Mouse (Mus musculus) heart, embryonic 10.5 days (tissue): ENCODE data around the gene Rasl12. TPM values are rescaled to one million over a fixed set of nuclear protein-coding genes. Genes with fewer than 3 reads are reported as not detected.

Experiments used
- DNase-seq: peaks from one replicate; pipeline ENCODE4 v3.0.0-alpha.2; 2017; ENCODE audit warnings: low spot score
- H3K27ac ChIP-seq: fragments of 300-500 bp; sonication (generic); 2 replicates; pipeline ENCODE4 v1.5.1; 2016; ENCODE audit warnings: mild to moderate bottlenecking
- H3K27me3 ChIP-seq: fragments of 300-500 bp; sonication (generic); 2 replicates; pipeline ENCODE4 v1.6.1; 2016; ENCODE audit warnings: mild to moderate bottlenecking; ENCODE audit not compliant: poor library complexity, insufficient read depth, severe bottlenecking
- H3K36me3 ChIP-seq: fragments of 300-500 bp; sonication (generic); 2 replicates; pipeline ENCODE4 v1.6.1; 2016; ENCODE audit warnings: mild to moderate bottlenecking, moderate library complexity
- H3K4me1 ChIP-seq: fragments of 300-500 bp; sonication (generic); 2 replicates; pipeline ENCODE4 v1.6.1; 2016; ENCODE audit warnings: mild to moderate bottlenecking
- H3K4me3 ChIP-seq: fragments of 300-500 bp; sonication (generic); 2 replicates; pipeline ENCODE4 v1.5.1; 2016; ENCODE audit warnings: mild to moderate bottlenecking, moderate library complexity
- H3K9me3 ChIP-seq: fragments of 300-500 bp; sonication (generic); 2 replicates; pipeline ENCODE4 v1.6.1; 2016; ENCODE audit warnings: mild to moderate bottlenecking, moderate library complexity
- WGBS: fragments of 180-500 bp; shearing (Covaris S2); methylation state at CpG from one replicate; pipeline ENCODE4 v1.1.7; 2016; 5-methylcytosine and 5-hydroxymethylcytosine counted together
- polyA plus RNA-seq: library from polyadenylated mRNA; unstranded; fragments of >200 nt; fragmentation: Nextera tagmentation; extraction: Ambion mirVana; gene quantifications from 2 replicates; pipeline ENCODE4 v1.2.1, GENCODE M21; 2016

Gene Rasl12
- polyA plus RNA-seq: 1.9 and 3.9 TPM in 2 replicates

DNA sequence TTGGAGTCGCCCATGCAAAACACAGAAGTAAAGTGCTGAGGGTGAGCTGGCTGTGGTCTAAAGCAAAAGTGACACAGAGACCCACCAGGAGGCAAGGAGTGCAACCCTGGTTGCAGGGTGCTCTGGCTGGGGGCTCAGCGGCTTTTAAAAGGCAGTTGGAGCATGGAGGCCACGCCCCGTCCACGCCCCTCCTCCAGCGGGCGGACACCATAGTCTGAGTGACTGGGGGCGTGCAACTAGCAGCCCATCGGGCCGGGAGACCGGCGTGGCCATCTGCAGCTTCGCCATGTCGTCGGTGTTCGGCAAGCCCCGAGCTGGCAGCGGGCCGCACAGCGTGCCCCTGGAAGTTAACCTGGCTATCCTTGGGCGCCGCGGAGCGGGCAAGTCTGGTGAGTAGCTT is at the start of gene Rasl12:
Gene Rasl12, plus strand, starts transcription at position 228 of the 400 bp plus-strand sequence.
- Histone ChIP-seq H3K27ac (peak within 1 kb of the TSS; percentile 81), H3K4me1 (peaks cover 25% of the 10 kb centered on the region), H3K27me3 (peaks cover 7% of the 10 kb centered on the region), H3K9me3 (no peaks in the 10 kb centered on the region), H3K36me3 (no peaks in the 10 kb centered on the region), H3K4me3 (peak within 1 kb of the TSS; percentile 66)
- peak; percentile 88 for DNase-seq
- WGBS: 2% methylated on average over 24 of the region's 24 CpGs

DNA sequence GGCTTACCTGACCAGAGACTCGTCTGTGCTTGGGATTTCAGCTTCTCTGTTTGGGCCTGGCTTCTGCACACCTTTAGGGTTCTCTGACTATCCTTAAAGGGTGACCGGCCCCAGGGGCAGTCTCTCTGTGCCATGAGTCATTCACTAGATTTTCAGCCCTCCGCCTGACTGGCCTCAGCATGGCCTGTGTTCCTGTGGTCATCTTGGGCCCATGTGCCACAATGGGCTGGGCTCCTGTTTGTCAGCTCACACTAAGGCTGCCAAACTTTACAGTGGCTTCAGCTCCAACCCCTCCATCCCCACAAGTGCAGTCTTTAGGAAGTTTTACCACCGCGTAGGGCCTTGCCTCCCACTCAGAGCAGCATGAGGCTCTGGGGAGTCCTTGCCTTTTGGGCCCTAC is 45.1 kb upstream of the Rasl12 start:
- Histone ChIP-seq H3K9me3 (no peaks in the 10 kb centered on the region), H3K4me3 (no peak overlapping the region), H3K27me3 (no peaks in the 10 kb centered on the region), H3K36me3 (peaks cover 37% of the 10 kb centered on the region), H3K27ac (no peak overlapping the region), H3K4me1 (peaks cover 5% of the 10 kb centered on the region; the same call in 1 of the 2 replicates)
- 82% methylated on average over 5 of the region's 5 CpGs for WGBS
- DNase-seq: peak; percentile 58

DNA sequence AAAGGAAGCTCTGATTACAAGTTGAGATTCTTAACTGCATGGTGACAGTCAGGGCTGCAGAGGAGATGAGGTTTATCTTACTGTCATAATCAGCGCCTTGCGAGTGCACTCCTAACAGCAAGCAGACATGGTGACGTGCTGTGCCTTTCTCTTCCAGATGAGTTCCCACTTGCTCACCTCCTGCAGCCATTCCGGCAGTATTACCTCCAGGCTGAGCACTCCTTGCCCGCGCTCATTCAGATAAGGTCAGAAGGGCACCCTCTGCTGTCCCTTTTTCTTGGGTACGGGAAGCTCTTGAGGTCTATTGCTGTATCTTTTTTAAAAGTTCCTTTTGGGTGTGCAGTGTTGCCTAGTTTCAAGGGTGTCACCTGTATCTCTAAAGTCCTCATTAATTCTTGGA is 41.7 kb upstream of the Rasl12 start:
- WGBS: 78% methylated on average over 7 of the region's 7 CpGs
- Histone ChIP-seq H3K4me3 (no peak overlapping the region), H3K36me3 (peaks cover 69% of the 10 kb centered on the region), H3K27me3 (no peaks in the 10 kb centered on the region), H3K4me1 (peaks cover 6% of the 10 kb centered on the region; the same call in 1 of the 2 replicates), H3K27ac (no peak overlapping the region), H3K9me3 (no peaks in the 10 kb centered on the region)
- peak; percentile 52 for DNase-seq

DNA sequence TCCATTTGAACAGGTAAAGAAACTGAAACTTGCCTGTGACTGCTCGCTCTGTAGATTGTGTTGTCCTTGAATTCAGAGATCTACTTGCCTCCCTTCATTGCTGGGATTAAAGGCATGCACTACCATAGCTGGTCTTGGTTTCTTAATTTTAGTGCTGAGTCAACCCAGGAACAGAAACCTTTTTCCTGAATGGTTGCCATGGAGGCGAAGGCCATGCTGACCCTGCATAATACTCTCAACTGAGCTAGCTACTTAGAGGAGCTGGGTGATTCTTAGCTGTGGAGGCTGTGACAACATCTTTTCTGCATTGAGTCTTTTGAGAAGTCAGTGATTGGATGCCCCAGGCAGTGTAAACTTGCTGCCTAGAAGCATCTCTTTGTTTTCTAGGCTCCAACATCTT is 41.3 kb upstream of the Rasl12 start:
- WGBS: 93% methylated on average over 2 of the region's 2 CpGs
- peak; percentile 16 for DNase-seq
- Histone ChIP-seq H3K27ac (no peak overlapping the region), H3K4me1 (peaks cover 6% of the 10 kb centered on the region; the same call in 1 of the 2 replicates), H3K9me3 (no peaks in the 10 kb centered on the region), H3K36me3 (peaks cover 69% of the 10 kb centered on the region), H3K27me3 (no peaks in the 10 kb centered on the region), H3K4me3 (no peak overlapping the region)

DNA sequence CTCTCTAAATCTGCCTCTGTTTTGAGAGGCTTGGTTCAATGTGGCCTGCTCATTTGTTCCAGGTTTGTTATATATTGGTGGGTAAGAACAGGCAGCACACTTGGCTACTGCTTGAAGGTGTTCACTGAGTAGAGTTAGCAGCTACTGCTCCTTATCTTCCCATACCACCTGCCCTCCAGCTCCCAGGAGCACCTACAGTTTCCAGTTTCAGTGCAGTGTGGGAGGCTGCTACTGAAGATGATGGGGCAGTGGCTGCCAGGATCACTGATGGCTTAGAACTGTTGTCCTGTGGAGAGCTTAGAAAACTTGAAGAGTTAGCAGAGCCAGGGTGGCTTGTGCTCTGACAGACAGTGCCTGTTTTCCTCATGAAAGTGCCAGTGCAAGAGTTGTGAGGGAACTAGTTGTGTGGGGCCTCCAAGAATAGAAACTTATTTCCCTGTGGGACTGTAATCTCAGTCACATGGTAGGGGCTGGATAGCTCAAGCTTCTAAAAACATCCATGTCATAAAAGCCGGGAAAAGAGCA is 39.3 kb upstream of the Rasl12 start:
- DNase-seq: peak; percentile 67
- Histone ChIP-seq H3K27ac (no peak overlapping the region), H3K4me3 (no peak overlapping the region), H3K36me3 (peaks cover 75% of the 10 kb centered on the region), H3K4me1 (peaks cover 18% of the 10 kb centered on the region), H3K27me3 (no peaks in the 10 kb centered on the region), H3K9me3 (no peaks in the 10 kb centered on the region)
- WGBS: 76% methylated on average over 1 of the region's 1 CpGs

DNA sequence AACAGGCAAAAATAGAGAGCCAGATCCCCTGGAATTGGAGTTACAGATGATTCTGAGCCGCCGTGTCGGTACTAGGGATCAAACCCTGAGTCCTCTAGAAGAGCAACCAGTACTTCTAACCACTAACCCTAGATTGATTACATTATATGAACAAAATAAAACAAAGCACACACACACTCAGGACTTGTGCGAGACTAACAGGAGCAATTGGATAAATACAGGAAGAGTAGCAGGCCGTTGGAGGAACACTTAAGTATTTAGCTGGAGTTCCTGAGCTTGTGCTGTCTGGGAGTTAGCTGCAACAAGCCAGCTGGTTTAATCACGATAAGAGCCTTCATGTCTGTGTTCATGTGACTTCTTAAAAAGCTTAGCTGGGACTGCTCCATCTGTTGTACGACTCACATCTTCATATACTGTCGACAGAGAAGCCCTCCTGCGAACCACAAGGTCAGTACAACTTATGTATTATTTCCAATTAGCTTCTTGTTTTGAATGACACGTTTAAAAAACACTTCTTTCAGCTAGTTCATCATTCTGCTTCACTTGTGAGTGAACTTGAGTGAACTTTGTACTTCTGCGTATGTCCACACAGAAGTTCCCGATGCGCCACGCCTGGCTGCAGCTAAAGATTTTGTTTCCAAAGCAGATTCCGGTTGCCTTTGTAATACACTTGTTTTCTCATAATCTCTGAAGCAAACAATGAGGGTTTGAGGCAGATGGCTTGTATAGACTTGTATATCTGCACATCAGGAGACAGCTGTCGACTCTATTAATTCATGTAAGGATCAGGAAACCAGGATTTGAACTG is 37.5 kb upstream of the Rasl12 start, which contains the start of gene Ubap1l:
Gene Ubap1l, plus strand, starts transcription at position 401 of the 808 bp plus-strand sequence.
- Histone ChIP-seq H3K4me1 (peaks cover 23% of the 10 kb centered on the region), H3K4me3 (no peak within 1 kb of the TSS), H3K27me3 (no peaks in the 10 kb centered on the region), H3K27ac (no peak within 1 kb of the TSS), H3K9me3 (no peaks in the 10 kb centered on the region), H3K36me3 (peaks cover 68% of the 10 kb centered on the region)
- whole genome bisulfite sequencing: 88% methylated on average over 16 of the region's 16 CpGs
- DNase-seq: peak; percentile 53

DNA sequence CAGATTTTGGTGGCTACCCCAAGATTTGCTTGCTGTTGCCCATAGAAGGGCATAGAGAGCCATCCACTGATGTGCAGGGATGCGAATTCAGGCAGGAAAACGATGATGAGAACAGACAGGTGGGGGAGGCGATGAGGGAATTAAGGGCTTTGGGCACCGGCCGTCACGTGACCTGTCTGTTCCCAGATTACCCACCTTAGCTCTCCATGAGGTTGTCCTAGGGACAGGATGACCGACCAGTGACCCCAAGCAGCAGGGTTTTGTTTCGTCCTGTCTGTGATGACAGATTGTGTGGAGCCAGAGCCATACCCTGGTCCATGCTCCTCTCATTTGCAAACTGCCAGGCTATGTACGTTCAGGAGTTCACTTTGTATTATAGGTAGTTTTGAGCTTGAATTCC is 34.6 kb upstream of the Rasl12 start:
- Histone ChIP-seq H3K27ac (no peak overlapping the region), H3K9me3 (no peaks in the 10 kb centered on the region), H3K36me3 (peaks cover 47% of the 10 kb centered on the region), H3K4me3 (no peak overlapping the region), H3K27me3 (no peaks in the 10 kb centered on the region), H3K4me1 (peaks cover 22% of the 10 kb centered on the region)
- 47% methylated on average over 9 of the region's 9 CpGs for WGBS
- peak; percentile 76 for DNase-seq

DNA sequence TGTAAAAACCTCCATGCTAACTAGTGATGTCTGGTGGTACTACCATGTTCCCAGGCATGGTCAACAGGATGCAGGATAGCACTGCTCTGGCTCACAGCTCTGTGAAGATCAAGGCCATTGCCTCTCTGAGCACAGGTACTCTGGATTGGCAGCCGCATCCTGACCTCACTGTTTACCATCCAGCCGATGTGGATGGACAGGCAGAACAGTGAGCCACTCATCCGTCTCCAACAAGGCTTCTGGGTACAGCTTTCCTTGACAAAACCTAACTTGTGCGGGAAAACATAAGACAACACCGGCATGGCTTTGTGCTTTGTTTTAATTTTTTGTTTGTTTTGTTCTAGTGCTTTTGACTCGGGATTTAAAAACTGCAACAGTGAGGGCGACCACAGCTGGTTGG is 32.6 kb upstream of the Rasl12 start:
- H3K4me1 ChIP-seq: peaks cover 22% of the 10 kb centered on the region
- peak; percentile 54 for DNase-seq
- no peak overlapping the region for H3K4me3 ChIP-seq
- no peaks in the 10 kb centered on the region for H3K27me3 ChIP-seq
- no peaks in the 10 kb centered on the region for H3K9me3 ChIP-seq
- 87% methylated on average over 7 of the region's 7 CpGs for WGBS
- H3K27ac ChIP-seq: no peak overlapping the region
- H3K36me3 ChIP-seq: peaks cover 28% of the 10 kb centered on the region

DNA sequence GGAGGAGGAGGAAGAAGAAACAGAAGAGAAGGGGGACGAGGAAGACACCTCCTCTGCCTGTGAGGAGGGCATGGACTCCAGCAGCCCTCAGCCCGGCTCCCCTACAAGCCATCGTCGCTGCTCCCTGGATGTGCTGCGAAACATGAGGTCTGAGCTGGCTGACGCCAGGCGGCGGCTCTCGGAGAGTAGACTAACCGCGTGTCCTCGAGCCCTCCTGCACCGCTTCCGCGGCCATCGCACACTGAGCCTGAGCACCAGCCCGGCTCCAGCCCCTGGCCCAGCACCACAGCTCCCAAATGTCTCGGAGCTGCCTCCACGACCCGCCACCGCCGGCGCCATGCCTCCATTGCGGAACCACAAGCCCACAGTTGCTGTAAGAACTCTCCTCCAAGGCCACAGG is 26.6 kb upstream of the Rasl12 start:
- Histone ChIP-seq H3K4me1 (peaks cover 13% of the 10 kb centered on the region; the same call in 1 of the 2 replicates), H3K9me3 (no peaks in the 10 kb centered on the region), H3K27ac (no peak overlapping the region), H3K36me3 (peaks cover 17% of the 10 kb centered on the region), H3K4me3 (no peak overlapping the region), H3K27me3 (no peaks in the 10 kb centered on the region)
- WGBS: 75% methylated on average over 24 of the region's 24 CpGs
- no peak for DNase-seq

DNA sequence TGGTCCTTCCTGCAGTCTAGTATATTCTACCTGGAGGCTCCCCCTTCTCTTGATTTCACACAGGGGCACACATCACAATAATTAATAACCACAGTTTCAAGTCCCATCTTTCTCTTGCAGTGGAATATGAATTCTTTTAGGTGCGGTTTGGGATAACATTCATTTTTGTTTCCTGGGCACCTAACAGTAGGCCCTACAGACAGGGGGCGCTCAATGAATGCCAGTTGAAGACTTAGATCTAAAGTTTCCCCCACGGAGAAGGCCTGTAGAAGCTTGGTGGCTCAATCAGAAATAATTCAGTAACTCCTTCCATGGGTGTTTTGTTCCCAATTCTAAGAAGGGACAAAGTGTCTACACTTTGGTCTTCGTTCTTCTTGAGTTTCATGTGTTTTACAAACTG is 25.9 kb upstream of the Rasl12 start:
- WGBS: 67% methylated on average over 4 of the region's 4 CpGs
- Histone ChIP-seq H3K4me3 (no peak overlapping the region), H3K36me3 (peaks cover 20% of the 10 kb centered on the region), H3K4me1 (peaks cover 13% of the 10 kb centered on the region; the same call in 1 of the 2 replicates), H3K27me3 (no peaks in the 10 kb centered on the region), H3K9me3 (no peaks in the 10 kb centered on the region), H3K27ac (no peak overlapping the region)
- DNase-seq: no peak

DNA sequence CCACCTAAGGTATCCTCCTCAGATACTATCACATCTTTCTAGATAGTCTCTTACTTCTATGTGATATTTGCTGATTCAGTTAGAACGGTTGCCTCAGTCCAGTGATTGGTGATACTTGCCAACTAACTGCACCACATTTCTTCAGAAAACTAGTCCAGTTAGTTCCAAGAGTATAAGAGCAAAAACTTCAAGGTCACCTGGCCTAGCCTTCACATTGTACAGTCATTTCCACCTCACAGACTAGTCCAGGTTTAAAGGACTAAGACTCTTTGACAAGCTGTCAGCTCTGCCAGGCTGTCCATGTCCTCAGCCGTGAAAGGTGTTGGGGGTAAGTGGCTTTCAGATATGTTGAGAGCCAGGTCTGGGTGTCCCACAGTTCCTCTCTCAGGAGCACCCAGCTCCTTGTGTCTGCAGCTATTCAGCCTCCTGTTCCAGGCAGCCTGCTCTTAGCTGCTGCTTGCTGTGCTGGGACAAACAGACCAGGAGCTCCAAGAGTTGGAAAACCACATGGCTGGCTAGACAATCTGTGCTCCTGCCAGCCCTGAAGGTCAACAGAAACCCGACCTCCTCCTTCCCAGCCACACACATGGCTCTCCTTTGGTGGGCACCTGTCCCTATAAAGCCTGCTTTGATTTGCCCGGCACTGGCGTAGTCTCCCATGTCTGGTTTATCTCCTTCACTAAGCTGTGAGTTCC is 23.7 kb upstream of the Rasl12 start:
- Histone ChIP-seq H3K9me3 (no peaks in the 10 kb centered on the region), H3K36me3 (peaks cover 23% of the 10 kb centered on the region), H3K27me3 (no peaks in the 10 kb centered on the region), H3K4me3 (no peak overlapping the region), H3K27ac (peak overlapping the region; percentile 18; the same call in 1 of the 2 replicates), H3K4me1 (peaks cover 8% of the 10 kb centered on the region; the same call in 1 of the 2 replicates)
- no peak for DNase-seq
- 73% methylated on average over 5 of the region's 5 CpGs for whole genome bisulfite sequencing

DNA sequence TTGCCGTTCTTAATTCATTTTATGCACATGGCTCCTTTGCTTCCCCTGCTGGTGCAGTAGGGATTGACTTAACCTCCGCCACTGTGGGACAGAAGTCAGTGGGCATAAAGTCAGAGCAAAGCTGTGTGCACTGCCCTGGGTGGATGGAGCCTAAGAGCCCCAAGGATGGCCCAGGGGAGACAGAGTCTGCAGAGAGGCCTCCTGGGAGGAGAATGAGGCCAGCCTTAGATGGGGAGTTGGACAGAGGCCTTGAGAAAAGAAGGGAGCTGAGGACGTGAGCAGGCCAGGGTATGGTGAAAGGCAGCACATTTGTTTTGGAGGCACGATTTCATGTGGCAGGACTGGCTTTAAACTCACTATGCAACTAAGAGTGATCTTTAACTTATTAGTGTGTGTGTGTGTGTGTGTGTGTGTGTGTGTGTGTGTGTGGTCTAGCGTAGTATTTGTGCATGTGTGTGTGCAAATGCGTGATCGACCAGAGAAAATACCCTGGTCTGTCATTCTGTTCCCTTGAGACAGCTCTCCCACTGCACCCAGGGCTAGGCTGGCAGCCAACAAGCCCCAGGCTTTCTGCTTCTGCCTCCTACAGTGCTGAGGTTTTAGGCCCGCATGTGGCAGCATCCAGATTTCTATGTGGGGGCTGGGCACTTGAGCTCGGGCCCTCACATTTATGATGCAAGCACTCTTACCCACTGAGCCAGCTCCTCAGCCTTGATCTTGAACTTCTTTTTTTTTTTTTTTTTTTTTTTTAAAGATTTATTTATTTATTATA is 23.0 kb upstream of the Rasl12 start:
- DNase-seq: no peak
- H3K27ac ChIP-seq: peak overlapping the region; percentile 18; the same call in 1 of the 2 replicates
- no peaks in the 10 kb centered on the region for H3K27me3 ChIP-seq
- 84% methylated on average over 9 of the region's 9 CpGs for WGBS
- peaks cover 8% of the 10 kb centered on the region; the same call in 1 of the 2 replicates for H3K4me1 ChIP-seq
- H3K9me3 ChIP-seq: no peaks in the 10 kb centered on the region
- H3K36me3 ChIP-seq: peaks cover 23% of the 10 kb centered on the region
- no peak overlapping the region for H3K4me3 ChIP-seq
